Mouse (Mus musculus): ENCODE measurements around the gene Herc4.
"Not testable (repeated sequence)": the region's sequence is repeated elsewhere in the genome, so short reads cannot be mapped to it uniquely, and the experiment has no call there.

Herc4 gene

GRCm38 (mm10) chr10:63258696-63259095 lies 15.1 kb downstream of the Herc4 start:
- DNase-seq = no peak

- DNase-seq = no peak
Measured at GRCm38 (mm10) chr10:63259340-63259739, 15.7 kb downstream of the Herc4 start.

GRCm38 (mm10) chr10:63267941-63268340 lies 24.3 kb downstream of the Herc4 start:
- no peak for DNase-seq

- no peak for DNase-seq
Measured at GRCm38 (mm10) chr10:63272401-63272800, 28.8 kb downstream of the Herc4 start.

- no peak for DNase-seq
Measured at GRCm38 (mm10) chr10:63272868-63273267, 29.3 kb downstream of the Herc4 start.

- DNase-seq = no peak
Measured at GRCm38 (mm10) chr10:63277010-63277409, 33.4 kb downstream of the Herc4 start.

GRCm38 (mm10) chr10:63279851-63280250 lies 36.2 kb downstream of the Herc4 start:
- no peak for DNase-seq

GRCm38 (mm10) chr10:63282417-63282816 lies 38.8 kb downstream of the Herc4 start:
- no peak for DNase-seq

- DNase-seq = no peak
Measured at GRCm38 (mm10) chr10:63282846-63283245, 39.2 kb downstream of the Herc4 start.

- DNase-seq = no peak
Measured at GRCm38 (mm10) chr10:63302356-63302755, 58.7 kb downstream of the Herc4 start.

GRCm38 (mm10) chr10:63308582-63309366 lies 65.2 kb downstream of the Herc4 start:
- peak; percentile 61 for DNase-seq

- no peak for DNase-seq
Measured at GRCm38 (mm10) chr10:63313726-63314125, 70.1 kb downstream of the Herc4 start.

- DNase-seq = no peak
Measured at GRCm38 (mm10) chr10:63327091-63327490, 83.5 kb downstream of the Herc4 start.

- peak; percentile 8 for DNase-seq
Measured at GRCm38 (mm10) chr10:63336901-63337300, 93.3 kb downstream of the Herc4 start.

GRCm38 (mm10) chr10:63337326-63337725 lies 93.7 kb downstream of the Herc4 start:
- DNase-seq = no peak

GRCm38 (mm10) chr10:63337951-63338836 lies 94.6 kb downstream of the Herc4 start:
- DNase-seq = peak; percentile 51

GRCm38 (mm10) chr10:63338914-63339643 lies 95.5 kb downstream of the Herc4 start:
- peak; percentile 87 for DNase-seq

- no peak for DNase-seq
Measured at GRCm38 (mm10) chr10:63341351-63341750, 97.7 kb downstream of the Herc4 start.

GRCm38 (mm10) chr10:63344751-63345150 lies 101.1 kb downstream of the Herc4 start:
- DNase-seq = no peak

- no peak for DNase-seq
Measured at GRCm38 (mm10) chr10:63348291-63348690, 104.7 kb downstream of the Herc4 start.

- no peak for DNase-seq
Measured at GRCm38 (mm10) chr10:63350666-63351065, 107.1 kb downstream of the Herc4 start.

GRCm38 (mm10) chr10:63351099-63351498 lies 107.5 kb downstream of the Herc4 start:
- DNase-seq = not testable (repeated sequence)

GRCm38 (mm10) chr10:63352111-63352510 lies 108.5 kb downstream of the Herc4 start:
- no peak for DNase-seq
